ENCODE assay signal across 8 mouse cellular contexts in genomic region chr8:111853861-111854501, GRCm38 (mm10). TPM values are rescaled to one million over a fixed set of nuclear protein-coding genes. Genes with fewer than 3 reads are reported as not detected.
DNase-seq lines count a peak whose midpoint lies in the region; ATAC-seq and TF ChIP-seq lines count a peak whose summit lies in the region.

Cfdp1 (minus strand) TSS chr8:111854291.

- WGBS in forebrain, embryonic 15.5 days: under 1% methylated on average over 53 of the region's 53 CpGs
- under 1% methylated on average over 53 of the region's 53 CpGs for WGBS in lung, adult 2 months

- intact Hi-C loops in heart, postnatal 25 days (cut with DNase I): no loop called here

- DNase-seq in ES-E14 (ENCODE audit: low read depth, low spot score): peak; percentile 93
- DNase-seq in cerebellum, adult 11-12 months: peak; percentile 95
- DNase-seq in heart, postnatal 25 days (ENCODE audit: low spot score): peak; percentile 95
- peak; percentile 94 to 98 for DNase-seq in layer of hippocampus, adult 18-20 months (ENCODE audit: low spot score in 2 of 2)
- peak; percentile 95 for DNase-seq in lung, adult 2 months
- DNase-seq in thymus, adult 18-20 months: peak; percentile 93 to 96

- no peaks in the 10 kb centered on the region for H3K27me3 ChIP-seq in forebrain, embryonic 15.5 days

- peaks cover 0 to 1% of the 10 kb centered on the region in 2 experiments; a peak in 1 of 4 replicates for H3K4me1 ChIP-seq in ES-E14 (ENCODE audit: control insufficient read depth in 2 of 2, insufficient read depth in 2 of 2, low read length in 2 of 2, poor library complexity in 1 of 2)
- peaks cover 24% of the 10 kb centered on the region for H3K4me1 ChIP-seq in forebrain, embryonic 15.5 days
- peaks cover 6% of the 10 kb centered on the region; the same call in 1 of the 2 replicates for H3K4me1 ChIP-seq in lung, adult 2 months (ENCODE audit: control insufficient read depth, insufficient read depth, low read length)

- H3K4me3 ChIP-seq in ES-E14 (ENCODE audit: insufficient read depth in 1 of 2, low read depth in 1 of 2, low read length in 2 of 2, poor library complexity in 1 of 2, severe bottlenecking in 1 of 2): peak within 1 kb of the TSS; percentile 76 to 85
- peak within 1 kb of the TSS; percentile 81 for H3K4me3 ChIP-seq in forebrain, embryonic 15.5 days
- H3K4me3 ChIP-seq in lung, adult 2 months (replicated peaks; ENCODE audit: extremely low read depth, low read depth, low read length): peak within 1 kb of the TSS; percentile 92

- no peak for TF ChIP-seq CTCF in lung, adult 2 months (IDR thresholded peaks at IDR 0.05; ENCODE audit: insufficient read depth, low read length)

- no peak within 1 kb of the TSS for H3K27ac ChIP-seq in ES-E14 (ENCODE audit: insufficient read depth, low read depth, low read length, poor library complexity, severe bottlenecking)
- peak within 1 kb of the TSS; percentile 12; the same call in 1 of the 2 replicates for H3K27ac ChIP-seq in forebrain, embryonic 15.5 days (replicated peaks)

- in situ Hi-C loops in ES-E14 (cut with MboI; ENCODE audit: low sequenced_read_pairs in 2 of 2, unreplicated experiment in 2 of 2): no loop called here

- H3K9ac ChIP-seq in ES-E14 (ENCODE audit: insufficient read depth, low read depth, low read length, poor library complexity, severe bottlenecking): peak within 1 kb of the TSS; percentile 81
- H3K9ac ChIP-seq in forebrain, embryonic 15.5 days (replicated peaks): peak within 1 kb of the TSS; percentile 83

- ATAC-seq in forebrain, embryonic 15.5 days (replicated peaks): peak; percentile 100
- ATAC-seq in neutrophil, adult 5-6 weeks (ENCODE audit: extremely low read depth, insufficient number of reproducible peaks, low FRiP score, poor library complexity, severe bottlenecking): peak; percentile 100

- peak; percentile 95 for TF ChIP-seq POLR2A in lung, adult 2 months (IDR thresholded peaks at IDR 0.05; ENCODE audit: borderline replicate concordance, extremely low read depth, low read depth, low read length)

- H3K4me2 ChIP-seq in forebrain, embryonic 15.5 days (replicated peaks): peak within 1 kb of the TSS; percentile 86

- H3K9me3 ChIP-seq in ES-E14 (ENCODE audit: control insufficient read depth, insufficient read depth, low read depth, low read length): no peaks in the 10 kb centered on the region
- H3K9me3 ChIP-seq in forebrain, embryonic 15.5 days: no peaks in the 10 kb centered on the region

- no peaks in the 10 kb centered on the region for H3K36me3 ChIP-seq in ES-E14 (ENCODE audit: control insufficient read depth, insufficient read depth, low read length, poor library complexity, severe bottlenecking)
- H3K36me3 ChIP-seq in forebrain, embryonic 15.5 days: no peaks in the 10 kb centered on the region

TF ChIP-seq in ES-E14, 5 proteins besides CTCF, POLR2A, EP300 and RAD21:
- TF ChIP-seq MAFK (IDR thresholded peaks at IDR 0.05; ENCODE audit: insufficient read depth, low read depth, low read length) (0 out of 2 replicates have a peak, but pooled peaks have one; percentile 18), ZC3H11A (IDR thresholded peaks at IDR 0.05; ENCODE audit: borderline replicate concordance, low read depth, low read length) (no peak), CHD2 (IDR thresholded peaks at IDR 0.05; ENCODE audit: low read depth, low read length) (peak; percentile 40; the same call in 1 of the 2 replicates), HCFC1 (IDR thresholded peaks at IDR 0.05; ENCODE audit: borderline replicate concordance, insufficient read depth, low read length) (peak; percentile 100), ZNF384 (IDR thresholded peaks at IDR 0.05; ENCODE audit: low read depth, low read length) (0 out of 2 replicates have a peak, but pooled peaks have one; percentile 6)

RNA-seq across cellular contexts. Expression of gene Cfdp1, which starts in this region (rescaled TPM):
- 113 and 190 TPM in 2 replicates for total RNA-seq in ES-E14 (2012; rRNA removed)
- 173 and 181 TPM in 2 replicates for polyA plus RNA-seq in forebrain, embryonic 15.5 days (2015; fragmentation: Nextera tagmentation; extraction: Ambion mirVana)
- 10 to 100 TPM; 30.9 to 35.7 TPM for total RNA-seq in heart, postnatal 25 days (2021)
- total RNA-seq in layer of hippocampus, adult 18-20 months (2021): 10 to 100 TPM; 79.3 to 82.7 TPM
- polyA plus RNA-seq in lung, adult 2 months (2012; rRNA removed): 3.6 and 7.9 TPM in 2 replicates
- 78.2 and 89.3 TPM in 2 replicates for total RNA-seq in neutrophil, adult 5-6 weeks (2017)

Comparison
In these comparisons a context has a peak if more than half of its experiments do, and no peak if none do; other contexts are left out.
1. RNA of gene Cfdp1 (polyA plus RNA-seq): 173 to 181 TPM in forebrain, embryonic 15.5 days; 3.6 to 7.9 TPM in lung, adult 2 months; every median in the first group is over 10 times any median in the second.
2. Peak in every context shown above with its lines, with median percentiles within 50 percentile points of each other: DNase-seq and H3K4me3 ChIP-seq.